Mouse (Mus musculus): ENCODE data around the gene Fhit. TPM values are rescaled to one million over a fixed set of nuclear protein-coding genes. Genes with fewer than 3 reads are reported as not detected.

Fhit gene
- polyA plus RNA-seq, 1 experiment from 2014 or later, result 4.8 TPM

Other genes starting within 250 kb of the Fhit start
- 1.7 and 1.8 TPM in 2 replicates for gene Gm3839, start 194.7 kb upstream of the Fhit start, polyA plus RNA-seq (2016; fragmentation: Nextera tagmentation; extraction: Ambion mirVana)

All from limb, embryonic 12.5 days (tissue).